Mouse (Mus musculus) megakaryocyte, embryonic 14.5 days (primary cell): ENCODE results near the gene Arf3.

Source experiments
- FLI1 ChIP-seq: IDR thresholded peaks from 2 replicates; pipeline ENCODE4 v1.6.1; 2012; ENCODE audit warnings: low read length, inconsistent platforms, mixed read lengths
- GATA1 ChIP-seq: IDR thresholded peaks from 3 replicates; pipeline ENCODE4 v1.6.1; 2012; ENCODE audit warnings: mixed read lengths, low read length, inconsistent platforms, borderline replicate concordance

DNA sequence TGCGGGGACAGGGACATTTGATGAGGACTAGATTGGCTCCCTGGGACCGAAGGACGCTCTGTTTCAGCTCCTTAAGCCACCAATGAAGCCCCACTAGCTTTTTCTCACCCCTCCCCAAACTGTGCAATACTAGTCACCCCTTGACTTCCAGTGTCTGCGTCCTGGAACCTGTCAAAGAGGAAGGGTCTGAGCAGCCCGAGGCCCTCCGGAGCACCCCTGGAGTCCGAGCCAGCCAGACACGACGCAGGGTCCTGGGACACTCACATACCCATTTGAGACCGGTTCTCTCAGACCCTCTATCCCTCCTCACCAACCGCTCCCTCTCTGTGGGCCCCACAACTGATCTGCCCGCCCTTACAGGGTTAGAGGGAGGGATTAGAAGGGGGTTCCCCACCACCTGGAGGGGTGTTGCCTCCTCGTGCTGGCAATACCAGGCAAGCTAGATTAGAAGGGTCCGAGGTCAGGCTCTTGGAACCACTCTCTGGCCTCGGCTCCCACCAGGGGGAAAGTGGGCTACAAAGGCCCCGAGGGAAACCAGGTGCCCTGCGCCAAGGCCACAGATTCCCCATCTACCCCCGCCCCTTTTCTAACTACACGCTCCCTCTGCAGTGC is 14.1 kb upstream of the Arf3 start:
- TF ChIP-seq GATA1 = no peak
- no peak for TF ChIP-seq FLI1
